In genomic region chr14:55853621-55854285, GRCm38 (mm10) we compare ENCODE assay signal across 8 mouse cellular contexts. TPM values are rescaled to one million over a fixed set of nuclear protein-coding genes. Genes with fewer than 3 reads are reported as not detected.
A peak's percentile ranks its signal among the peaks of the same experiment; 100 is the strongest.
DNase-seq lines count a peak whose midpoint lies in the region; ATAC-seq and TF ChIP-seq lines count a peak whose summit lies in the region.

TSS of gene Nynrin (plus strand) at chr14:55854010.

- no peaks in the 10 kb centered on the region for H3K9me3 ChIP-seq in lung, embryonic 16.5 days (ENCODE audit: control insufficient read depth, low read length)

- no peak for TF ChIP-seq POLR2A in heart, adult 2 months (IDR thresholded peaks at IDR 0.05; ENCODE audit: insufficient read depth, low read depth, low read length)

- H3K27ac ChIP-seq in heart, adult 2 months: peak within 1 kb of the TSS; percentile 82
- peak within 1 kb of the TSS; percentile 99 for H3K27ac ChIP-seq in lung, embryonic 16.5 days (ENCODE audit: low read length)

- no peak for TF ChIP-seq EP300 in heart, adult 2 months (IDR thresholded peaks at IDR 0.05; ENCODE audit: insufficient read depth, low read depth, low read length)

- WGBS in heart, adult 2 months: 7% methylated on average over 30 of the region's 33 CpGs
- WGBS in lung, embryonic 16.5 days: 0% methylated on average over 28 of the region's 33 CpGs

- DNase-seq in left cerebral cortex, postnatal 4 days: peak; percentile 75
- no peak for DNase-seq in left cerebral cortex, adult 9 months (ENCODE audit: low spot score in 2 of 2)
- DNase-seq in embryo, embryonic 10.5 days (ENCODE audit: low spot score): peak; percentile 88
- DNase-seq in heart, adult 2 months: peak; percentile 81 to 83
- peak; percentile 28 to 35 for DNase-seq in kidney, adult 8-10 months
- DNase-seq in ovary, postnatal 10 days (ENCODE audit: low spot score): peak; percentile 68
- DNase-seq in adipocyte (ENCODE audit: low spot score): no peak

- H3K9ac ChIP-seq in heart, adult 2 months (ENCODE audit: low read depth, low read length): peak within 1 kb of the TSS; percentile 86
- peak within 1 kb of the TSS; percentile 80 for H3K9ac ChIP-seq in lung, embryonic 16.5 days (ENCODE audit: low read length)

- intact Hi-C loops in left cerebral cortex, postnatal 4 days (cut with DNase I): no loop called here
- intact Hi-C loops in heart, adult 2 months (cut with DNase I): loop anchor here (2.0 kb wide), 1 partner anchor 19 kb away; no protein-coding TSS in a partner anchor

- H3K4me3 ChIP-seq in heart, adult 2 months: peak within 1 kb of the TSS; percentile 71
- H3K4me3 ChIP-seq in lung, embryonic 16.5 days (ENCODE audit: low read length): peak within 1 kb of the TSS; percentile 69

- TF ChIP-seq CTCF in heart, adult 2 months (IDR thresholded peaks at IDR 0.05): no peak

- peaks cover 11% of the 10 kb centered on the region for H3K4me1 ChIP-seq in heart, adult 2 months (ENCODE audit: control insufficient read depth, insufficient read depth, low read length)
- H3K4me1 ChIP-seq in lung, embryonic 16.5 days (replicated peaks; ENCODE audit: control insufficient read depth, insufficient read depth, low read length): peaks cover 48% of the 10 kb centered on the region

- H3K36me3 ChIP-seq in heart, adult 2 months (ENCODE audit: control insufficient read depth, insufficient read depth, low read length): no peaks in the 10 kb centered on the region
- no peaks in the 10 kb centered on the region; the same call in 1 of the 2 replicates for H3K36me3 ChIP-seq in lung, embryonic 16.5 days (ENCODE audit: control insufficient read depth, insufficient read depth, low read length)

- H3K79me2 ChIP-seq in heart, adult 2 months (replicated peaks; ENCODE audit: control insufficient read depth, insufficient read depth, low read length): 0 out of 2 replicates have a peak, but pooled peaks cover 1% of the 10 kb centered on the region

- peak; percentile 91 for ATAC-seq in lung, embryonic 16.5 days (ENCODE audit: low read depth)

- H3K27me3 ChIP-seq in heart, adult 2 months (ENCODE audit: control insufficient read depth, insufficient read depth, low read length): no peaks in the 10 kb centered on the region
- no peaks in the 10 kb centered on the region for H3K27me3 ChIP-seq in lung, embryonic 16.5 days (ENCODE audit: control insufficient read depth, insufficient read depth, low read depth, low read length)

- H3K4me2 ChIP-seq in lung, embryonic 16.5 days (ENCODE audit: low read depth, low read length): peak within 1 kb of the TSS; percentile 76

RNA-seq across cellular contexts. Expression of gene Nynrin, which starts in this region (rescaled TPM):
- total RNA-seq in left cerebral cortex, postnatal 4 days (2021): 10 to 100 TPM; 39.1 to 40.9 TPM
- total RNA-seq in heart, adult 2 months (2021): 1 to 10 TPM; 6.2 to 6.8 TPM
- 3.5 and 3.8 TPM in 2 replicates for polyA plus RNA-seq in heart, adult 2 months (2012; rRNA removed)
- 16.9 and 18.8 TPM in 2 replicates for polyA plus RNA-seq in lung, embryonic 16.5 days (2015; fragmentation: Nextera tagmentation; extraction: Ambion mirVana)

Comparison
In these comparisons a context has a peak if more than half of its experiments do, and no peak if none do; other contexts are left out.
1. RNA of gene Nynrin (total RNA-seq): 39.1 to 40.9 TPM in left cerebral cortex, postnatal 4 days; 6.2 to 6.8 TPM in heart, adult 2 months; every median in the first group is over 4 times any median in the second.
2. DNase-seq: peak in left cerebral cortex, postnatal 4 days (single experiment), embryo, embryonic 10.5 days (single experiment), heart, adult 2 months (2 of 2), kidney, adult 8-10 months (2 of 2) and ovary, postnatal 10 days (single experiment); none in left cerebral cortex, adult 9 months (0 of 2) and adipocyte (single experiment).